In genomic region chr7:37376207-37376606, GRCm38 (mm10) we compare ENCODE assay signal across 18 mouse cellular contexts.
A peak's percentile ranks its signal among the peaks of the same experiment; 100 is the strongest.
DNase-seq lines count a peak whose midpoint lies in the region; ATAC-seq and TF ChIP-seq lines count a peak whose summit lies in the region.
"Had no signal": no experiment of that assay in that cellular context is flagged by ENCODE, and none has a peak within 500 bp of the region (broad histone marks: within the 10 kb centered on the region; RNA-seq: fewer than 3 reads in every experiment).

No protein-coding gene starts in this region.

- DNase-seq in cerebellum, adult 2 months, result peak in 1 of 2 experiments; percentile 17
- no peak for DNase-seq in hindbrain, postnatal 0 days (ENCODE audit: low spot score)
- DNase-seq in ovary, postnatal 36 days (ENCODE audit: low spot score), result no peak
- no peak for DNase-seq in left cerebral cortex, adult 11 months (ENCODE audit: low spot score)
- DNase-seq: gastrocnemius, adult 2 months; heart, adult 11 months; kidney, adult 11 months; liver, postnatal 0 days had no signal

- peaks cover 7% of the 10 kb centered on the region; the same call in 1 of the 2 replicates for H3K4me1 ChIP-seq in cerebellum, adult 2 months (ENCODE audit: control insufficient read depth, insufficient read depth, low read length)
- H3K4me1 ChIP-seq in hindbrain, embryonic 15.5 days (replicated peaks), result peaks cover 26% of the 10 kb centered on the region
- no peaks in the 10 kb centered on the region for H3K4me1 ChIP-seq in hindbrain, postnatal 0 days (ENCODE audit: insufficient read depth, low read length)
- peaks cover 23% of the 10 kb centered on the region for H3K4me1 ChIP-seq in embryonic facial prominence, embryonic 12.5 days
- H3K4me1 ChIP-seq in neural tube, embryonic 13.5 days (replicated peaks), result peaks cover 43% of the 10 kb centered on the region

- no peak overlapping the region for H3K4me2 ChIP-seq in hindbrain, embryonic 15.5 days
- no peak overlapping the region for H3K4me2 ChIP-seq in hindbrain, postnatal 0 days (ENCODE audit: low read depth, low read length)
- no peak overlapping the region for H3K4me2 ChIP-seq in embryonic facial prominence, embryonic 12.5 days (replicated peaks)
- no peak overlapping the region for H3K4me2 ChIP-seq in neural tube, embryonic 13.5 days
- H3K4me2 ChIP-seq: forebrain, embryonic 13.5 days; limb, embryonic 15.5 days had no signal

- TF ChIP-seq CTCF in cerebellum, adult 2 months (IDR thresholded peaks at IDR 0.05; ENCODE audit: borderline replicate concordance, insufficient read depth, low read depth, low read length), result no peak
- no peak for TF ChIP-seq CTCF in hindbrain, postnatal 0 days (IDR thresholded peaks at IDR 0.05; ENCODE audit: low read depth)

- H3K27ac ChIP-seq in cerebellum, adult 2 months (ENCODE audit: insufficient read depth, low read length), result peak overlapping the region; percentile 31; the same call in 1 of the 2 replicates
- 0 out of 2 replicates have a peak overlapping the region, but pooled peaks have one; percentile 5 for H3K27ac ChIP-seq in hindbrain, embryonic 15.5 days (replicated peaks)
- no peak overlapping the region for H3K27ac ChIP-seq in hindbrain, postnatal 0 days
- H3K27ac ChIP-seq in embryonic facial prominence, embryonic 12.5 days, result peak overlapping the region; percentile 6; the same call in 1 of the 2 replicates
- peak overlapping the region; percentile 2; the same call in 1 of the 2 replicates for H3K27ac ChIP-seq in neural tube, embryonic 13.5 days (replicated peaks)
- H3K27ac ChIP-seq: forebrain, embryonic 13.5 days; gastrocnemius, adult 2 months; kidney, postnatal 0 days; limb, embryonic 15.5 days; stomach, postnatal 0 days had no signal

- ATAC-seq in cerebellum, adult (ENCODE audit: insufficient number of reproducible peaks, low FRiP score, low TSS enrichment), result no peak
- no peak for ATAC-seq in hindbrain, embryonic 15.5 days (ENCODE audit: low FRiP score, low read depth)
- ATAC-seq in hindbrain, postnatal 0 days, result no peak
- no peak for ATAC-seq in embryonic facial prominence, embryonic 12.5 days (ENCODE audit: insufficient number of reproducible peaks, insufficient read depth, low FRiP score, low TSS enrichment)
- no peak for ATAC-seq in neural tube, embryonic 13.5 days (ENCODE audit: low read depth)
- ATAC-seq: CD4-positive, CD25-positive, alpha-beta regulatory T cell, adult 4 months; forebrain, embryonic 13.5 days; liver, postnatal 0 days had no signal

- H3K36me3 ChIP-seq in hindbrain, embryonic 15.5 days, result no peaks in the 10 kb centered on the region
- H3K36me3 ChIP-seq in hindbrain, postnatal 0 days (ENCODE audit: insufficient read depth, low read length), result no peaks in the 10 kb centered on the region
- H3K36me3 ChIP-seq in embryonic facial prominence, embryonic 12.5 days, result no peaks in the 10 kb centered on the region
- H3K36me3 ChIP-seq in neural tube, embryonic 13.5 days, result no peaks in the 10 kb centered on the region
- H3K36me3 ChIP-seq: G1E; limb, embryonic 15.5 days had no signal

- no peak overlapping the region for H3K9ac ChIP-seq in hindbrain, embryonic 15.5 days
- no peak overlapping the region for H3K9ac ChIP-seq in hindbrain, postnatal 0 days (replicated peaks; ENCODE audit: low read length)
- no peak overlapping the region for H3K9ac ChIP-seq in embryonic facial prominence, embryonic 12.5 days
- H3K9ac ChIP-seq in neural tube, embryonic 13.5 days, result no peak overlapping the region
- H3K9ac ChIP-seq: forebrain, embryonic 13.5 days; limb, embryonic 15.5 days; liver, postnatal 0 days had no signal

- whole genome bisulfite sequencing in cerebellum, adult 2 months, result 58% methylated on average over 6 of the region's 6 CpGs
- 15% methylated on average over 6 of the region's 6 CpGs for WGBS in hindbrain, embryonic 15.5 days
- 13% methylated on average over 6 of the region's 6 CpGs for WGBS in hindbrain, postnatal 0 days
- 3% methylated on average over 6 of the region's 6 CpGs for WGBS in embryonic facial prominence, embryonic 12.5 days
- 14% methylated on average over 6 of the region's 6 CpGs for WGBS in neural tube, embryonic 13.5 days

- H3K4me3 ChIP-seq in cerebellum, adult 2 months (replicated peaks; ENCODE audit: insufficient read depth, low read depth, low read length), result no peak overlapping the region
- no peak overlapping the region for H3K4me3 ChIP-seq in hindbrain, embryonic 15.5 days
- H3K4me3 ChIP-seq in hindbrain, postnatal 0 days (ENCODE audit: low read length), result no peak overlapping the region
- no peak overlapping the region for H3K4me3 ChIP-seq in embryonic facial prominence, embryonic 12.5 days
- no peak overlapping the region for H3K4me3 ChIP-seq in neural tube, embryonic 13.5 days
- H3K4me3 ChIP-seq: forebrain, embryonic 13.5 days; gastrocnemius, adult 2 months; limb, embryonic 15.5 days had no signal

- no peaks in the 10 kb centered on the region for H3K27me3 ChIP-seq in cerebellum, adult 2 months (ENCODE audit: control insufficient read depth, insufficient read depth, low read length)
- no peaks in the 10 kb centered on the region for H3K27me3 ChIP-seq in hindbrain, embryonic 15.5 days
- no peaks in the 10 kb centered on the region for H3K27me3 ChIP-seq in hindbrain, postnatal 0 days (ENCODE audit: insufficient read depth, low read length)
- H3K27me3 ChIP-seq in embryonic facial prominence, embryonic 12.5 days, result peaks cover 11% of the 10 kb centered on the region; the same call in 1 of the 2 replicates
- no peaks in the 10 kb centered on the region for H3K27me3 ChIP-seq in neural tube, embryonic 13.5 days

- H3K9me3 ChIP-seq in hindbrain, embryonic 15.5 days, result no peaks in the 10 kb centered on the region
- H3K9me3 ChIP-seq in hindbrain, postnatal 0 days (ENCODE audit: low read length), result no peaks in the 10 kb centered on the region
- H3K9me3 ChIP-seq in embryonic facial prominence, embryonic 12.5 days, result no peaks in the 10 kb centered on the region
- no peaks in the 10 kb centered on the region for H3K9me3 ChIP-seq in neural tube, embryonic 13.5 days
- H3K9me3 ChIP-seq: forebrain, embryonic 13.5 days; limb, embryonic 15.5 days had no signal

- no peak for TF ChIP-seq POLR2A in cerebellum, adult 2 months (IDR thresholded peaks at IDR 0.05; ENCODE audit: borderline replicate concordance, insufficient read depth, low read length)
